Mouse (Mus musculus): ENCODE measurements around the gene Fxyd1.

GRCm38 (mm10) chr7:31079670-31080069, 22.7 kb upstream of the Fxyd1 start:
- TF ChIP-seq CTCF (conservative IDR thresholded peaks at IDR 0.05; ENCODE audit: low read length) (no peak), NANOG (IDR thresholded peaks at IDR 0.05; ENCODE audit: borderline replicate concordance, low read length) (no peak), POU5F1 (IDR thresholded peaks at IDR 0.05; ENCODE audit: borderline replicate concordance, low read length) (no peak)
